In genomic region chr11:120013174-120013711, GRCm38 (mm10) we compare ENCODE assay signal across 8 mouse cellular contexts. TPM values are rescaled to one million over a fixed set of nuclear protein-coding genes. Genes with fewer than 3 reads are reported as not detected.
DNase-seq lines count a peak whose midpoint lies in the region; ATAC-seq lines count a peak whose summit lies in the region.

No protein-coding gene starts in this region.

- 13% methylated on average over 21 of the region's 21 CpGs for WGBS in embryonic facial prominence, embryonic 12.5 days
- 16% methylated on average over 21 of the region's 21 CpGs for WGBS in limb, embryonic 13.5 days
- 16% methylated on average over 21 of the region's 21 CpGs for WGBS in midbrain, embryonic 16.5 days

- peaks cover 14% of the 10 kb centered on the region for H3K4me1 ChIP-seq in embryonic facial prominence, embryonic 12.5 days
- H3K4me1 ChIP-seq in limb, embryonic 13.5 days: peaks cover 14% of the 10 kb centered on the region
- peaks cover 7% of the 10 kb centered on the region; the same call in 1 of the 2 replicates for H3K4me1 ChIP-seq in midbrain, embryonic 16.5 days (ENCODE audit: control insufficient read depth, insufficient read depth, low read length)

- no peaks in the 10 kb centered on the region for H3K36me3 ChIP-seq in embryonic facial prominence, embryonic 12.5 days
- H3K36me3 ChIP-seq in limb, embryonic 13.5 days: peaks cover 5% of the 10 kb centered on the region
- peaks cover 22% of the 10 kb centered on the region for H3K36me3 ChIP-seq in midbrain, embryonic 16.5 days (ENCODE audit: control insufficient read depth, insufficient read depth, low read length)

- H3K27me3 ChIP-seq in embryonic facial prominence, embryonic 12.5 days: peaks cover 20% of the 10 kb centered on the region
- H3K27me3 ChIP-seq in limb, embryonic 13.5 days: peaks cover 30% of the 10 kb centered on the region
- no peaks in the 10 kb centered on the region for H3K27me3 ChIP-seq in midbrain, embryonic 16.5 days (ENCODE audit: control insufficient read depth, insufficient read depth, low read depth, low read length)

- ATAC-seq in embryonic facial prominence, embryonic 12.5 days (ENCODE audit: insufficient number of reproducible peaks, insufficient read depth, low FRiP score, low TSS enrichment): 0 out of 2 replicates have a peak, but pooled peaks have one; percentile 31
- ATAC-seq in limb, embryonic 13.5 days (ENCODE audit: low FRiP score, low read depth): peak; percentile 77
- ATAC-seq in midbrain, embryonic 16.5 days: peak; percentile 66; the same call in 1 of the 2 replicates

- peak; percentile 94 for DNase-seq in 3T3-L1 (ENCODE audit: low read depth, low spot score)
- peak; percentile 78 for DNase-seq in adrenal gland, postnatal 25 days
- DNase-seq in heart, adult 8-10 months (ENCODE audit: low spot score): peak; percentile 86
- peak; percentile 85 for DNase-seq in kidney, adult 9 months
- DNase-seq in spleen, postnatal 36 days (ENCODE audit: low spot score in 2 of 2): peak; percentile 45 to 58

- no peaks in the 10 kb centered on the region for H3K9me3 ChIP-seq in embryonic facial prominence, embryonic 12.5 days
- no peaks in the 10 kb centered on the region for H3K9me3 ChIP-seq in limb, embryonic 13.5 days
- H3K9me3 ChIP-seq in midbrain, embryonic 16.5 days (replicated peaks; ENCODE audit: control insufficient read depth, low read length, poor library complexity, severe bottlenecking): no peaks in the 10 kb centered on the region

- no peak overlapping the region for H3K27ac ChIP-seq in embryonic facial prominence, embryonic 12.5 days
- H3K27ac ChIP-seq in limb, embryonic 13.5 days: no peak overlapping the region
- peak overlapping the region; percentile 6; the same call in 1 of the 2 replicates for H3K27ac ChIP-seq in midbrain, embryonic 16.5 days (ENCODE audit: low read length)

- peak overlapping the region; percentile 48; the same call in 1 of the 2 replicates for H3K9ac ChIP-seq in embryonic facial prominence, embryonic 12.5 days
- H3K9ac ChIP-seq in limb, embryonic 13.5 days: peak overlapping the region; percentile 63
- peak overlapping the region; percentile 32 for H3K9ac ChIP-seq in midbrain, embryonic 16.5 days (ENCODE audit: low read depth, low read length)

- H3K4me3 ChIP-seq in embryonic facial prominence, embryonic 12.5 days: peak overlapping the region; percentile 28
- H3K4me3 ChIP-seq in limb, embryonic 13.5 days: peak overlapping the region; percentile 32
- H3K4me3 ChIP-seq in midbrain, embryonic 16.5 days (ENCODE audit: low read depth, low read length): peak overlapping the region; percentile 11; the same call in 1 of the 2 replicates

- peak overlapping the region; percentile 58 for H3K4me2 ChIP-seq in embryonic facial prominence, embryonic 12.5 days (replicated peaks)
- peak overlapping the region; percentile 69 for H3K4me2 ChIP-seq in limb, embryonic 13.5 days (replicated peaks)
- H3K4me2 ChIP-seq in midbrain, embryonic 16.5 days (ENCODE audit: low read length): peak overlapping the region; percentile 22

RNA-seq across cellular contexts. Expression of gene Aatk, which starts 33.7 kb away (rescaled TPM):
- total RNA-seq in adrenal gland, postnatal 25 days (2021): 11.8 and 15.5 TPM in 2 replicates
- 5.8 and 5.9 TPM in 2 replicates for polyA plus RNA-seq in embryonic facial prominence, embryonic 12.5 days (2016; fragmentation: Nextera tagmentation; extraction: Ambion mirVana)
- 1 to 10 TPM; 3.1 to 6.2 (median 4.7) TPM for total RNA-seq in heart, adult 8-10 months (2022)
- polyA plus RNA-seq in limb, embryonic 13.5 days (2015; fragmentation: Nextera tagmentation; extraction: Ambion mirVana): 5.2 and 6.1 TPM in 2 replicates
- 42.3 and 46.5 TPM in 2 replicates for polyA plus RNA-seq in midbrain, embryonic 16.5 days (2015; fragmentation: Nextera tagmentation; extraction: Ambion mirVana)
